Mouse (Mus musculus) liver, embryonic 15.5 days (tissue): ENCODE results near the gene Aldh1l1. TPM values are rescaled to one million over a fixed set of nuclear protein-coding genes. Genes with fewer than 3 reads are reported as not detected.

Source experiments
- ATAC-seq: fragments of 200-750 bp; cut with Nextera tagmentation; 2 replicates; pipeline ENCODE4 v1.8.0; 2017; ENCODE audit warnings: moderate number of reproducible peaks, mild to moderate bottlenecking, moderate library complexity; ENCODE audit not compliant: insufficient read depth
- H3K27ac ChIP-seq: fragments of 300-500 bp; sonication (generic); replicated peaks from 2 replicates; pipeline ENCODE4 v1.5.1; 2015; ENCODE audit warnings: mild to moderate bottlenecking, inconsistent platforms
- H3K27me3 ChIP-seq: fragments of 300-500 bp; sonication (generic); 2 replicates; pipeline ENCODE4 v1.6.1; 2015; ENCODE audit warnings: mild to moderate bottlenecking, inconsistent platforms
- H3K36me3 ChIP-seq: fragments of 300-500 bp; sonication (generic); replicated peaks from 2 replicates; pipeline ENCODE4 v1.6.1; 2015; ENCODE audit warnings: moderate library complexity, mild to moderate bottlenecking, inconsistent platforms
- H3K4me1 ChIP-seq: fragments of 300-500 bp; sonication (generic); replicated peaks from 2 replicates; pipeline ENCODE4 v1.6.1; 2015; ENCODE audit warnings: inconsistent platforms
- H3K4me2 ChIP-seq: fragments of 300-500 bp; sonication (generic); 2 replicates; pipeline ENCODE4 v1.6.1; 2015; ENCODE audit warnings: moderate library complexity, mild to moderate bottlenecking, inconsistent platforms
- H3K4me3 ChIP-seq: fragments of 300-500 bp; sonication (generic); replicated peaks from 2 replicates; pipeline ENCODE4 v1.5.1; 2015; ENCODE audit warnings: mild to moderate bottlenecking, inconsistent platforms
- H3K9ac ChIP-seq: fragments of 300-500 bp; sonication (generic); 2 replicates; pipeline ENCODE4 v1.6.1; 2015; ENCODE audit warnings: moderate library complexity, mild to moderate bottlenecking, inconsistent platforms
- H3K9me3 ChIP-seq: fragments of 300-500 bp; sonication (generic); replicated peaks from 2 replicates; pipeline ENCODE4 v1.6.1; 2016; ENCODE audit warnings: inconsistent platforms
- WGBS: fragments of 180-500 bp; shearing (Covaris S2); methylation state at CpG from one replicate; pipeline ENCODE4 v1.1.7; 2015; ENCODE audit warnings: mixed read lengths; ENCODE audit not compliant: insufficient replicate concordance; 5-methylcytosine and 5-hydroxymethylcytosine counted together
- polyA plus RNA-seq: library from polyadenylated mRNA; unstranded; fragments of >200 nt; fragmentation: Nextera tagmentation; extraction: Ambion mirVana; gene quantifications from 2 replicates; pipeline ENCODE4 v1.2.1, GENCODE M21; 2015

Gene Aldh1l1
- polyA plus RNA-seq, 1 experiment from 2014 or later: 32.1 TPM

GRCm38 (mm10) chr6:90507443-90507842 lies 21.2 kb downstream of the Aldh1l1 start:
- no peak overlapping the region for H3K4me2 ChIP-seq

GRCm38 (mm10) chr6:90508197-90508624 lies 22.0 kb downstream of the Aldh1l1 start:
- no peaks in the 10 kb centered on the region for H3K36me3 ChIP-seq
- peak; percentile 36; the same call in 1 of the 2 replicates for ATAC-seq
- no peak overlapping the region for H3K27ac ChIP-seq
- no peaks in the 10 kb centered on the region for H3K27me3 ChIP-seq
- H3K4me1 ChIP-seq: peaks cover 21% of the 10 kb centered on the region
- no peak overlapping the region for H3K4me3 ChIP-seq
- no peaks in the 10 kb centered on the region for H3K9me3 ChIP-seq
- no peak overlapping the region for H3K4me2 ChIP-seq
- no peak overlapping the region for H3K9ac ChIP-seq
- WGBS: 49% methylated on average over 4 of the region's 4 CpGs

More at GRCm38 (mm10) chr6:90507443-90507842, 21.2 kb downstream of the Aldh1l1 start:
- Histone ChIP-seq H3K4me1 (peaks cover 21% of the 10 kb centered on the region), H3K9me3 (no peaks in the 10 kb centered on the region), H3K27me3 (no peaks in the 10 kb centered on the region), H3K9ac (no peak overlapping the region), H3K27ac (no peak overlapping the region), H3K36me3 (no peaks in the 10 kb centered on the region), H3K4me3 (no peak overlapping the region)
- ATAC-seq: no peak

GRCm38 (mm10) chr6:90509085-90509484 lies 22.9 kb downstream of the Aldh1l1 start:
- peak; percentile 57 for ATAC-seq
- no peak overlapping the region for H3K27ac ChIP-seq
- WGBS: 43% methylated on average over 6 of the region's 6 CpGs
- no peaks in the 10 kb centered on the region for H3K36me3 ChIP-seq
- no peak overlapping the region for H3K9ac ChIP-seq
- H3K27me3 ChIP-seq: no peaks in the 10 kb centered on the region
- H3K4me1 ChIP-seq: peaks cover 22% of the 10 kb centered on the region
- H3K4me3 ChIP-seq: no peak overlapping the region
- H3K9me3 ChIP-seq: no peaks in the 10 kb centered on the region
- no peak overlapping the region for H3K4me2 ChIP-seq

DNA sequence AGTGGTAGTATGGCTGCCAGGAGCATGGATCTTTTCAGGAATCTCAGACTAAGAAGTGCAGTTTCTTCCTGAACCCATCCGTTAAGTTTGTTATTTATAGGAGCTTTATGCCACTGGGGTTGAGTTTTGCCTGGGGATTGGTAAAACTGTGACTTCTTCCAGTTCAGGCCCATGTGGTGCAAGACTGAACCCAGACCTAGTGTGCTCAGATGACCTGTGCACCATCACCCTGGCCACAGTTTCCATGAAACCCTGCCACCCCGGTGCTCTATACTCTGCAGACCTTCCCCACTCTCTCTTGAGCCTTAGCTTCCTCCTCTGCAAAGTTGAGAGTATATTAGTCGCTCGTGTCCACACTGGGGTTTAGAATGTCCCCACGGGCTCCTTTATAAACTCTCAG lies 26.2 kb downstream of the Aldh1l1 start:
- no peak overlapping the region for H3K9ac ChIP-seq
- WGBS: 61% methylated on average over 5 of the region's 5 CpGs
- H3K27me3 ChIP-seq: no peaks in the 10 kb centered on the region
- ATAC-seq: no peak
- H3K9me3 ChIP-seq: no peaks in the 10 kb centered on the region
- no peak overlapping the region for H3K4me3 ChIP-seq
- no peak overlapping the region for H3K27ac ChIP-seq
- H3K36me3 ChIP-seq: no peaks in the 10 kb centered on the region
- peaks cover 17% of the 10 kb centered on the region for H3K4me1 ChIP-seq
- no peak overlapping the region for H3K4me2 ChIP-seq

GRCm38 (mm10) chr6:90513074-90513856 lies 27.0 kb downstream of the Aldh1l1 start:
- no peak overlapping the region for H3K27ac ChIP-seq
- no peaks in the 10 kb centered on the region for H3K27me3 ChIP-seq
- no peak overlapping the region for H3K9ac ChIP-seq
- no peak overlapping the region for H3K4me3 ChIP-seq
- H3K4me1 ChIP-seq: peaks cover 12% of the 10 kb centered on the region; the same call in 1 of the 2 replicates
- 46% methylated on average over 5 of the region's 5 CpGs for WGBS
- no peaks in the 10 kb centered on the region for H3K9me3 ChIP-seq
- H3K4me2 ChIP-seq: no peak overlapping the region
- H3K36me3 ChIP-seq: no peaks in the 10 kb centered on the region
- no peak for ATAC-seq

- H3K4me1 ChIP-seq: 0 out of 2 replicates have a peak, but pooled peaks cover 4% of the 10 kb centered on the region
- H3K27me3 ChIP-seq: no peaks in the 10 kb centered on the region
- no peaks in the 10 kb centered on the region for H3K9me3 ChIP-seq
- ATAC-seq: peak; percentile 73
- no peaks in the 10 kb centered on the region for H3K36me3 ChIP-seq
- H3K27ac ChIP-seq: peak overlapping the region; percentile 69
- no peak overlapping the region for H3K9ac ChIP-seq
- no peak overlapping the region for H3K4me2 ChIP-seq
- no peak overlapping the region for H3K4me3 ChIP-seq
These were observed 28.1 kb downstream of the Aldh1l1 start for GRCm38 (mm10) chr6:90514369-90514768.

DNA sequence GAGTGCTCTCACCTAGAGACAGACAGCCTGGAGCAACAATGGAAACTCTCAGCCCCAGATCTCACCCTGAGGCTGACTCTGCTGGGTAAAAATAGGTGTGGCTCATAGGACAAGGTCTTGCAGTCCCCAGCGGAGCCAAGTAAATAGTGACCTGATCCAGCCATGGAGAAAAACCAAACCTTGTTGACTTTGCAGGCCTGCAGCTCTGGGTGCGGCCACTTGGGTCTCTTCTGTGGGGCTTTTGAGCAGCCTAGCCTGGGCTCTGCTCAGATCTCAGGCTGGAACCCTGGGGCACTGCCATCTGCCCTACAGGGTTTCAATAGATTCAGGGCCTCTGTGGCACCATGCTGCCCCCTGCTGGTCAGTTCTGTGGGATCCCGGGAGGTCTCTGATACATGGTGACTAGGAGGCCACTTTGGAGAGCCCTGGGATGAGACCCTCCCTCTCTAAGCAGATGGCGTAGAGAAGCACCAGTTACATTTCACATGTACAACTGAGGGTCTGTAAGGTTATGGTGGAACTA lies 28.7 kb downstream of the Aldh1l1 start:
- no peak overlapping the region for H3K9ac ChIP-seq
- no peaks in the 10 kb centered on the region for H3K27me3 ChIP-seq
- H3K27ac ChIP-seq: peak overlapping the region; percentile 69
- no peaks in the 10 kb centered on the region for H3K9me3 ChIP-seq
- no peak overlapping the region for H3K4me2 ChIP-seq
- H3K36me3 ChIP-seq: no peaks in the 10 kb centered on the region
- no peak overlapping the region for H3K4me3 ChIP-seq
- ATAC-seq: peak; percentile 75
- 0 out of 2 replicates have a peak, but pooled peaks cover 4% of the 10 kb centered on the region for H3K4me1 ChIP-seq
- 36% methylated on average over 4 of the region's 4 CpGs for WGBS

- H3K9me3 ChIP-seq: no peaks in the 10 kb centered on the region
- H3K27ac ChIP-seq: no peak overlapping the region
- H3K27me3 ChIP-seq: no peaks in the 10 kb centered on the region
- WGBS: 30% methylated on average over 3 of the region's 3 CpGs
- 0 out of 2 replicates have a peak, but pooled peaks cover 4% of the 10 kb centered on the region for H3K4me1 ChIP-seq
- no peak for ATAC-seq
- no peak overlapping the region for H3K9ac ChIP-seq
- H3K4me3 ChIP-seq: no peak overlapping the region
- no peaks in the 10 kb centered on the region for H3K36me3 ChIP-seq
- H3K4me2 ChIP-seq: no peak overlapping the region
These were observed 32.7 kb downstream of the Aldh1l1 start for GRCm38 (mm10) chr6:90518892-90519291.

DNA sequence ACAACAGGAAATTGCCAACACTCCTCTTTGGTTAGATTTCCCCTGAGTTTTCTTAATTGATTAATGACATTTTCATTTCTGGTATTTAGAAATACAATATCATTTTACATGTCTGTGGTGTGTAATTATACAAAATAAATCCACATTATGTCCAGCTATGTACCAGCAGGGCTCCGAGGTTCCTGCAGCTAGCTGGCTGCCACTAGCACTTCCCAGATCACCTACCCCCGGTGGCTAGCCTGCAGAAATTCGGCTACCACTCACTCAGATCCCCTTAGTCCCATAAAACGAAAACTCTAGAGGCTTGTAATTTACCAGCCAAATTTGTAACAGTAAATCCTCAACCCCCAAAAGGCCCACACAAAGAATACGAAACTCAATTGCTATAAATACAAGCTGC lies 33.1 kb downstream of the Aldh1l1 start:
- 0 out of 2 replicates have a peak, but pooled peaks cover under 1% of the 10 kb centered on the region for H3K4me1 ChIP-seq
- no peaks in the 10 kb centered on the region for H3K36me3 ChIP-seq
- H3K9me3 ChIP-seq: no peaks in the 10 kb centered on the region
- H3K27ac ChIP-seq: no peak overlapping the region
- H3K27me3 ChIP-seq: no peaks in the 10 kb centered on the region
- no peak overlapping the region for H3K4me2 ChIP-seq
- ATAC-seq: no peak
- H3K9ac ChIP-seq: no peak overlapping the region
- no peak overlapping the region for H3K4me3 ChIP-seq
- 34% methylated on average over 5 of the region's 5 CpGs for WGBS

DNA sequence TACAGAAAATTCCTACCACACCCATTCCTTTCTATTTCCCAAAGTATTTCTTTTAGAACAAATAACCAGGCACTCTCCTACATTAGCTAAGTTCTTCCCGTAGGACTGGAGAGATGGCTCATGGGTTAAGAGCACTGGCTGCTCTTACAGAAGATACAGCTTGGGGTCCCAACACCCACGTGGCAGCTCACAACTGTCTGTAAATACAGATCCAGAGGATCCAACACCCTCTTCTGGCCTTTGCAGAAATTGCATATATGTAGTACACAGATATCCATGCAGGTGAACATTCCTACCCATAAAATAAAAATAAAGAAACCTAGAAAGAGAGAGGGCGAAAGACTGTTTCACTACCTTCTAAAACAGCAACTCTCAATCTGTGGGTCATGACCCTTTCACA lies 40.2 kb downstream of the Aldh1l1 start:
- Histone ChIP-seq H3K4me2 (no peak overlapping the region), H3K9ac (no peak overlapping the region), H3K27me3 (no peaks in the 10 kb centered on the region), H3K4me1 (no peaks in the 10 kb centered on the region), H3K9me3 (no peaks in the 10 kb centered on the region), H3K36me3 (no peaks in the 10 kb centered on the region), H3K4me3 (no peak overlapping the region), H3K27ac (no peak overlapping the region)
- no peak for ATAC-seq
- 51% methylated on average over 3 of the region's 3 CpGs for WGBS

DNA sequence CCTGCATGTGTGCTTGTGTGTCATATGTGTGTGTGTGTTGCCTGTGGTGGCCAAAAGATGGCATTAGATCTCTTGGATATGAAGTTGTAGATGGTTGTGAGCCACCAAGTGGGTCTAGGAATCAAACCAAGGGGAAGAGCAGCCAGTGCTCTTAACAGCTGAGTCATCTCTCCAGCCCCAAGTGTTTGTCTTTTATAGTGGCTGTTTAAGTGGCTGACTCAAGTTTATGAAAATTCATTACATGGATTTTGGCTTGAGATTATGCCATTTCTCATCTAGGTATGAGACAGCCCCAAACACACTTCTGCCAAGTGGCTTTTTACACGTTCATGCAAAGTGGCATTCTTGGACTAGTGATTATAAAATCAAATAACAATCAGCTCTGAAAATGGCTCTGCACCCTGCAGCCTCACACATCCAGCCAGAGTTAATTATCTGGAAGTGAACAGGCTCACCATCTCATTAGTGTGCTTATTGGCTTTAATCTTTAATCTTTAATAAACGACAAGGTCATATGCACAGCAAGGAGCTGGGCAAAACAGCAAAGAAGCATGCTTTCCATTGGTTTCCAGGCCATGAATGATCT lies 43.3 kb downstream of the Aldh1l1 start:
- H3K4me2 ChIP-seq: no peak overlapping the region
- H3K9me3 ChIP-seq: no peaks in the 10 kb centered on the region
- ATAC-seq: no peak
- WGBS: 54% methylated on average over 2 of the region's 2 CpGs
- H3K9ac ChIP-seq: no peak overlapping the region
- H3K27me3 ChIP-seq: no peaks in the 10 kb centered on the region
- H3K4me1 ChIP-seq: no peaks in the 10 kb centered on the region
- no peak overlapping the region for H3K27ac ChIP-seq
- H3K4me3 ChIP-seq: no peak overlapping the region
- H3K36me3 ChIP-seq: no peaks in the 10 kb centered on the region
